ENCODE assay signal across 16 mouse cellular contexts in the genomic region with DNA sequence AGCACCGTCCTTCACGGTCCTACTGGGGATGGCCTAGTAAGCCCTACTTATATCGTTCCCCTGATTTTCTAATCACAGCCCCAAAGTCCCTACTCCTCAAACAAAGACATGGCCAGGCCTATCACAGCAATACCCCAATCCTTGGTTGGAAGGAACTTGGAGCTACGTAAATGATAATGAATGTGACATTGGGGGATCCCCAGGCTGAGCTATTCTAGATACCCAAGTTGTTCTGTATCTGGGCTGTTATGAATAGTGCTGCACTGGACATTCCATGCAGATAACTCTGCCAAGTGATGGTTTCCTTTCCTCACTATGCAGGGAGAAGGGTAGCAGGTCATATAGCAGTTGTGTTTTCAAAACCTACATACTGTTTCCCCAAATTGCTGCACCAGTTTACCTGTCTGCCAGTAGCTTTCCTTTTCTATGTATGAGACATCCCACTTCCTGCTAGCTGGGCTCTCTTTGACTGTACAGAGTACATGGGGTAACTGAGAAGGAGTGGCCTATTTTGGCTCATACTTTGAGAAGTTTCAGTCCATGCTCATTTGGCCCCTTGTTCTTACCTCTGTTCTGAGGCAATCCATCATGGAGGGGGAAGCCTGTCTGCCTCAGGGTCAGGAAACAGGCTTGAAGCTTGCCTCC.
"Had no signal": no experiment of that assay in that cellular context is flagged by ENCODE, and none has a peak within 500 bp of the region (broad histone marks: within the 10 kb centered on the region; RNA-seq: fewer than 3 reads in every experiment).

No protein-coding gene starts in this region.

- H3K9ac ChIP-seq: lung, embryonic 14.5 days; midbrain, embryonic 12.5 days; neural tube, embryonic 13.5 days; neural tube, embryonic 15.5 days; stomach, embryonic 15.5 days had no signal

- H3K4me1 ChIP-seq: megakaryocyte, embryonic 14.5 days; midbrain, embryonic 12.5 days; neural tube, embryonic 13.5 days; neural tube, embryonic 15.5 days; stomach, embryonic 15.5 days had no signal

- H3K9me3 ChIP-seq: megakaryocyte, embryonic 14.5 days; midbrain, embryonic 12.5 days; neural tube, embryonic 13.5 days; neural tube, embryonic 15.5 days; stomach, embryonic 15.5 days had no signal

- H3K27ac ChIP-seq: midbrain, embryonic 12.5 days; neural tube, embryonic 13.5 days; neural tube, embryonic 15.5 days; stomach, embryonic 15.5 days; stomach, postnatal 0 days had no signal

- H3K27me3 ChIP-seq: megakaryocyte, embryonic 14.5 days; midbrain, embryonic 12.5 days; neural tube, embryonic 13.5 days; neural tube, embryonic 15.5 days; stomach, embryonic 15.5 days had no signal

- H3K4me3 ChIP-seq: megakaryocyte, embryonic 14.5 days; midbrain, embryonic 12.5 days; myocyte; neural tube, embryonic 13.5 days; neural tube, embryonic 15.5 days; stomach, embryonic 15.5 days had no signal

- H3K4me2 ChIP-seq: lung, embryonic 14.5 days; midbrain, embryonic 12.5 days; neural tube, embryonic 13.5 days; neural tube, embryonic 15.5 days; stomach, embryonic 15.5 days had no signal

- DNase-seq: lung, adult 18-20 months; lung, embryonic 14.5 days; lung, postnatal 10 days; lung, postnatal 4 days; midbrain, embryonic 14.5 days; right cerebral cortex, postnatal 14 days; thymus, postnatal 14 days; thymus, postnatal 36 days had no signal

- ATAC-seq: midbrain, embryonic 16.5 days had no signal
